Mouse (Mus musculus): ENCODE data around the gene Sptssa.

DNA sequence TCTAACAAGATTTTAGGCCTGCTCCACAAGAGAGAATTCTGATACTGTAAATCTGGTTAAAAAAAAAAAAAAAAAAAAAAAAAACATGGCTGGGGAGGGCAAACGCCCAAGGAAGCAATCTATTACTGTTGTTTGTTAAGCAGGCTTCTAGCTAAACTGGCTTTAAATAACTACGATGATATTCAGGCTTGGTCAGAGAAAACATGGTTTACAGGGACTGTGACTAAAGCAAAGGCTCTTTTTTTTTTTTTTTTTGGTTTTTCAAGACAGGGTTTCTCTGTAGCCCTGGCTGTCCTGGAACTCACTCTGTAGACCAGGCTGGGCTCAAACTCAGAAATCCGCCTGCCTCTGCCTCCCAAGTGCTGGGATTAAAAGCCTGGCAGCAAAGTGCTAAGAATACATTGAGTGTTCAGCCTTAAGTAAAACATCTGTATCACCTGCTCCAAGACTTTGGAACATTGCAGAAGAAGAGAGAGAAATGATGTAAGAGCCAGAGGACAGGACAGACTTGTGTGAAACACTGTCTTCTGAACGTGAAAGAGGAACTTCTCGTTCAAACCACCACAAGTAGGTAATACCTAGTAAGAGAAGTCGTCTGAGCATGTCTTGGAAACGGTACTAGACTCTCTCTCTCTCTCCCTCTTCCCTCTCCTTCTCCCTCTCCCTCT, 2.2 kb upstream of the Sptssa start:
- TF ChIP-seq CTCF (IDR thresholded peaks at IDR 0.05; ENCODE audit: insufficient read depth, low read length), result no peak
- TF ChIP-seq POLR2A (IDR thresholded peaks at IDR 0.05; ENCODE audit: borderline replicate concordance, extremely low read depth, low read depth, low read length), result no peak
